Mouse (Mus musculus) retina, postnatal 1 day (tissue): ENCODE measurements around the gene Mapk11.

Source experiments
- DNase-seq: peaks from one replicate; pipeline ENCODE4 v3.0.0-alpha.2; 2012

Gene Mapk11

GRCm38 (mm10) chr15:89149271-89150040, at the start of gene Mapk11:
TSS of gene Mapk11 (minus strand) at chr15:89149628.
- DNase-seq: peak; percentile 67

GRCm38 (mm10) chr15:89197056-89197455, 47.6 kb upstream of the Mapk11 start:
- no peak for DNase-seq

GRCm38 (mm10) chr15:89196313-89196706, 46.9 kb upstream of the Mapk11 start, which contains the start of gene Dennd6b:
TSS of gene Dennd6b (minus strand) at chr15:89196496.
- peak; percentile 98 for DNase-seq

DNA sequence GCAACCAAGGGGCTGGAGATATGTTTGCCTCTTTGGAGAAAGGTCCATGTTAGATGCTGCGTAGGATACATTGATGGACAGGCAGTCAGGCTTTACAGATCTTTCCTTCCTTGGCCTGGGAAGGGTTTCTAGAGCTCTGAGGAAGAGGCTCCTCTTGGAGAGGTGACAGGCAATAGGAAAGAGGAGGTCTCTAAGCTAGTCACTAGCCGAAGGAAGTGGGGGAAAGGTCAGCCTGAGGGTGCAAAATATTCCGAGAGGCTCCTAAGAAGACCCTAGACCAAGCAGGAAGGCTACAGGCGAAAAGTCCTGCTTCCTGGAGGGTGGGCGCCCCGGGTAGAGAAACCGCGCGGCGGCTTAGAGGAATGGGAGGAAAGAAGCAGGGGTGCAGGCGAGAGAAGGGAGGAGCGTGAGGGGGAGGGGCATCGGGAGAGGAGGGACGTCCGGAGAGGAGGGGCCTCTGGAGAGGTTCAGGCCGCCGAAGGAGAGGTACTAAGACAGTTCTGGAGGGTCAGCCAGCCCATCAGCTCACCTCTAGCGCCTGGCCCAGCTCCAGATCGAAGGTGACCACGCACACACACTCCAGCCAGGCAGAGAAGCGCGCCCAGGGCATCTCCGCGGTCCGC, 46.4 kb upstream of the Mapk11 start:
- DNase-seq: peak; percentile 91

GRCm38 (mm10) chr15:89195261-89195681, 45.8 kb upstream of the Mapk11 start:
- no peak for DNase-seq

DNA sequence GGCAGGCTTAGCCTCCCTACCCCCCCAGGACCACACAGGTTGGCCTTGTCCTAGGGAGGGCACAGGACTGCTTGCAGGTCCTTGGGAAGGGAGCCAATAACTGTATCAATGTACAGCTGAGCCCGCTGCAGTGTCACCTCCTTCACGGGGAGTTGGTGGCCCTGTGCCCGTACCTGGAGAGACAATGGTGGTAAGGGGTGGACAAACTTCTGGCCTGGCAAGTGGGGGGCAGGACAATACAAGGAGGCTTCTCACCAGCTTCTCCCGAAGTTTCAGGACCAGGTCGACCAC, 35.5 kb upstream of the Mapk11 start:
- no peak for DNase-seq

- DNase-seq: no peak
Observed at GRCm38 (mm10) chr15:89184141-89184936, 34.9 kb upstream of the Mapk11 start.

- DNase-seq: peak; percentile 5
Observed at GRCm38 (mm10) chr15:89182842-89183241, 33.4 kb upstream of the Mapk11 start.

GRCm38 (mm10) chr15:89182328-89182741, 32.9 kb upstream of the Mapk11 start:
- DNase-seq: peak; percentile 89

- DNase-seq: no peak
Observed at GRCm38 (mm10) chr15:89181561-89182270, 32.3 kb upstream of the Mapk11 start.

- peak; percentile 94 for DNase-seq
Observed at GRCm38 (mm10) chr15:89180571-89181229, 31.3 kb upstream of the Mapk11 start, which contains the start of gene Plxnb2. TSS of gene Plxnb2 (minus strand) at chr15:89180788.

- DNase-seq: no peak
Observed at GRCm38 (mm10) chr15:89180081-89180541, 30.7 kb upstream of the Mapk11 start.

- DNase-seq: no peak
Observed at GRCm38 (mm10) chr15:89179630-89179964, 30.2 kb upstream of the Mapk11 start.

DNA sequence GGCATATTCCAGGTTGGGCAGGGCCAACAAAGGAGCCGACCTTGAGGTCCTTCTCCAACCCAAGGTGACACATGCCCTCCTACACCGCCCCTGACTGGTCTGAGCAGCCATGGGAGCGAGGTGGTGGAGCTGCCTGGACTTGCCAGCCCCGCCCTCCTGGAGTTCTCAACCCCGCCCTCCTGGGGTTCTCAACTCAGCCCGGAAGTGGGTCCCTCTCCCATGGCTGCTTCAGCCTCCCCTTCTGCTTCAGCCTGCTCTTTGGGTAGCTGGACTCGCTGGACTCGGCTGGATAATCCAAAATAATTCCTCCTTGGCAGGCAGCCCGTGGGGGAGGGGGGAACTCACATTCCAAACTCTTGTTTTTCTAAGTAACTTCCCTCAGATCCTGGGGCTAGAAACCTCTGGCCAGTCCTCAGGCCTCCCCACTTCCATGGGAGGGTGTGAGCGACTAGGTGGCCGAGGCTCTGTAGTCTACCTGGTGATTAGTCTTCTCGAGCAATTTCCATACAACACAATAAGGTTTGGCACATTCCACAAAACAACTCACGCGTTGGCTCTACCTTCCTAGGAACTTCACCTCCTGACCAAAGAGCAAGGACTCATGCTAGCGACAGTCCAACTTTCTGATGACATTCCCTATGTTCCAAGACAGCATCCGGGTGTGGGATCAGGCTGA, 29.7 kb upstream of the Mapk11 start:
- DNase-seq: peak; percentile 85

DNA sequence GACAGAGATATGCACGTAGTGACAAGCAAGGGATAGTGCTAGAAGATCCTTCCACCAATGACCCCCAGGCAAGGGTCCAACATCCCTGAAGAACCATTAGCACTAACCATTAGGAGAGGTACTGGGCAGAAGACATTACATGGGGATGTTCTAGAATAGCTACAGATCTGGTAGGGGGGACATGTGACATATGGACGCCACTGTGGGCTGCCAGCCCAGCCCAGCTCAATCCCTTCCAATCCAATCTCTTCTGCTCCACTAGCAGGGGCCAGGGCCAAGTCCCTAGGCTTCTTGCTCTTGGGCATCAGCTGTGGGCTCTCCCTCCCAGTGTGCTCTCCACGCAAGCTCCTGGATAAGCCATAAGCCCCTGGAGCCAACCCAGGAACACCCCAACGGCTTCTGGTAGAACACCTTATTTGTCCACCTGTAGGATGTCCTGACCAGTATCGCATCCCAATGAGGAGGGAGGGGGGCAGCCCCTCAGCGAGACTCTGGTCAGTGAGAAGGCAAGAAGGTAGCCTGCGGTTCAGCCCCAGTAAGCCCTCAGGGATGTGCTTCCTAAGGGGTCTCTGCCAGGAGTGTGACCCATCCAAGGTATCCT, 28.9 kb upstream of the Mapk11 start:
- DNase-seq: peak; percentile 77

GRCm38 (mm10) chr15:89177576-89178259, 28.3 kb upstream of the Mapk11 start:
- DNase-seq: no peak

- DNase-seq: peak; percentile 48
Observed at GRCm38 (mm10) chr15:89177121-89177520, 27.7 kb upstream of the Mapk11 start.

DNA sequence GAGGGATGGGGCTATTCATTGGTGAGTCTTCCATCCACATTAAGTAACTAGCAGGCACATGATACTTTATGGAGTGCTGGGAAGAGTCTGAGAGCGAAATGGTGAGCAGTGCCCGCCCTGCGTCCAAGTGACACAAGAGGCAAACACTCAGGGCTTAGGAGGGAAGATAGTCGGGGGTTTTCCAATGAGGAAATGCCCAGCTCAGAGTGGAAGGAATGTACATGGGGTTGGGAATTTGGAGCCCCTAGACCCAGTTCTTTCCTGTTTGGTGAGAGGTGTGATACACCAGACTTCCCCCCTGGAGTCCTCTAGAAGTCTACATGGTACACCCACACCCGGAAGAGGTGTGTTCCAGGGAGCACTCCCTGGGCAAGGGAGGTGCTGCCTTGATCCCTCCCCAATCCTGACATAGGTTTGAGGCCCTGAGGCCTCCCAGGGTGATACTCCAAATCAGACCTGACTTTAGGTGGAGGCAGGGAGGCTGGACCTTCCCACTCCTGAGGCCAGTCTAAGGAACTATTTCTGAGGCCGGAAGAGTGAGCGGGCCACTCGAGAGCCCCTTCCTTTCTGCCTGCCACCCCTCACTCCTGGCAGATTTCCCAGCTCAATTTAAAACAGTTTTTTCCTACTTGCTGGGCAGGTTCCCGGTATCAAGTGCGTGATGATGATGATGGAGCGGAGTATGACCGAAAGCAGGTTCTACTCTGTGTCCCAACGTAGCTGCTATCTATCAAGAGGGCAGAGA, 26.2 kb upstream of the Mapk11 start:
- no peak for DNase-seq

DNA sequence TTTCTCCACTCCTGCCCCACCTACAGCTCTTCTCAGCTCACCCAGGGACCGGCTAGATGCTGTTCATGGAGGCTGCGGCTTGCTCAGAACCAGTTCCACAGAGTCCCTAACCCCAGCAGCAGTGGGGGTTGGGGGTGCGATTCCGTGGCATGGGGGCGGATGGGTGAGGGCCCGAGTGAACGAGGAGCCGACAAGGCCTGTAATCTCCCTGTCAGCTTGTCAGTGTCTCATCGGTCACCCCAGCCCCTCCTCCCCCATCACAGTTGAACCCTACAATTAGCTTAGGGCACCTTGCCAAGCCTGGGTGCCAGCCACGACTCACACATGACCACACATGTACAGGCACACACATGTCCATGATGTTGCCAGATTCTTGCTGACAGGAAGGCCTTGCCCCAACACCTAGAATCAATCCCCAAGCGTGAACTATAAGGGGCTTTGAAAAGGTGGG, 25.5 kb upstream of the Mapk11 start:
- DNase-seq: peak; percentile 36

DNA sequence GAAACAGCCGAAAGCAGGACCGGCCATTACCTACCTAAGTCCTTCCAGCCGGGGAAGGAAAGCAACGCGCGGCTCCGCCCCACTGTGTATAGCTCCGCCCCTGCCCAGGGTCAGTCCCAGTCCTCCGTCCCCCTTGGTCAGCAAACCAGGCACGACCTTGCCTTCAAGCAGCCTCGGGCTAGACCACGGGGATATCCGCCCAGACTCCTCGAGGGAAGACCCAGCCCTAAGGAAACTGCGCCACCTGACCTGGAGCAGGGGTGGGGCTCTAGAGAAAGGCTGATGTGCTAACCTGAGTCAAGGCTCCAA, 24.4 kb upstream of the Mapk11 start:
- peak; percentile 74 for DNase-seq
